Mouse (Mus musculus): ENCODE results near the gene 4921504E06Rik.

DNA sequence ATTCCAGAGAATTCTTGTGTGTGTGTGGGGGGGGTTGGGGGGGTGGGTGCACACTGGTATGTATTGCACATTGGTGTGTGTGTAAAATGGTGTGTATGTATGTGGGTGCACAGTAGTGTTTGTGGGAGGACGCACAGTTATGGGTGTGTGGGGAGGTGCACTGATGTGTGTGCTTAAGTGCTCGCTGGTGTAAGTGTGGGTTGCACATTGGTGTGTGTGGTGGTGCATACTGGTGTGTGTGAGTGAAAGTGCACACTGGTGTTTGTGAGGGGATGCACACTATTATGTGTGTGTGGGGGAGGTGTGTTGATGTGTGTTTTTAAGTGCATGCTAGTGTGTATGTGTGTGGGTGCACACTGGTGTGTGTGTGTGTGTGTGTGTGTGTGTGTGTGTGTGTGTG lies 24.3 kb downstream of the 4921504E06Rik start:
- TF ChIP-seq SMC3 (IDR thresholded peaks at IDR 0.05; ENCODE audit: low read depth, low read length) (no peak), MAFK (IDR thresholded peaks at IDR 0.05; ENCODE audit: borderline replicate concordance, low read depth, low read length) (no peak), TCF12 (IDR thresholded peaks at IDR 0.05; ENCODE audit: low read depth, low read length) (no peak), MYC (IDR thresholded peaks at IDR 0.05; ENCODE audit: low read depth, low read length) (no peak), MAZ (IDR thresholded peaks at IDR 0.05; ENCODE audit: low read depth, low read length) (no peak), USF1 (IDR thresholded peaks at IDR 0.05; ENCODE audit: low read depth, low read length) (no peak), EP300 (IDR thresholded peaks at IDR 0.05; ENCODE audit: low read depth in 1 of 2, low read length in 2 of 2) (no peak), MEF2A (IDR thresholded peaks at IDR 0.05; ENCODE audit: extremely low read depth, insufficient replicate concordance, low read depth, low read length, poor library complexity, severe bottlenecking) (no peak), MAX (IDR thresholded peaks at IDR 0.05; ENCODE audit: low read length) (no peak), CTCF (IDR thresholded peaks at IDR 0.05 in 2 of 3, conservative IDR thresholded peaks at IDR 0.05 in 1 of 3; ENCODE audit: control insufficient read depth in 1 of 3, insufficient read depth in 1 of 3, low read depth in 2 of 3, low read length in 3 of 3, poor library complexity in 1 of 3, severe bottlenecking in 1 of 3) (no peak), E2F4 (IDR thresholded peaks at IDR 0.05; ENCODE audit: borderline replicate concordance, low read depth, low read length) (no peak)

Data from MEL (cell line).